Mouse (Mus musculus): ENCODE data around the gene Nckap5. TPM values are rescaled to one million over a fixed set of nuclear protein-coding genes. Genes with fewer than 3 reads are reported as not detected.

Gene Nckap5
- total RNA-seq, 2 experiments from 2014 or later: 8.3 to 11.3 TPM

GRCm38 (mm10) chr1:126470883-126471282 lies 359.7 kb downstream of the Nckap5 start:
- DNase-seq: no peak

GRCm38 (mm10) chr1:126469818-126470544 lies 360.6 kb downstream of the Nckap5 start:
- no peak for DNase-seq

GRCm38 (mm10) chr1:126461527-126462354 lies 368.9 kb downstream of the Nckap5 start:
- no peak for DNase-seq

GRCm38 (mm10) chr1:126457739-126458138 lies 372.9 kb downstream of the Nckap5 start:
- DNase-seq: no peak

- DNase-seq: peak in 1 of 2 experiments; percentile 11
Measured at GRCm38 (mm10) chr1:126454504-126455173, 376.0 kb downstream of the Nckap5 start.

- DNase-seq: no peak
Measured at GRCm38 (mm10) chr1:126451472-126451871, 379.1 kb downstream of the Nckap5 start.

GRCm38 (mm10) chr1:126449424-126449823 lies 381.2 kb downstream of the Nckap5 start:
- no peak for DNase-seq

GRCm38 (mm10) chr1:126443890-126444289 lies 386.7 kb downstream of the Nckap5 start:
- no peak for DNase-seq

GRCm38 (mm10) chr1:126442723-126443122 lies 387.9 kb downstream of the Nckap5 start:
- no peak for DNase-seq

GRCm38 (mm10) chr1:126438000-126438572 lies 392.5 kb downstream of the Nckap5 start:
- no peak for DNase-seq

- no peak for DNase-seq
Measured at GRCm38 (mm10) chr1:126436937-126437667, 393.5 kb downstream of the Nckap5 start.

GRCm38 (mm10) chr1:126432285-126432684 lies 398.3 kb downstream of the Nckap5 start:
- DNase-seq: no peak

- peak; percentile 53 to 66 for DNase-seq
Measured at GRCm38 (mm10) chr1:126431594-126431993, 399.0 kb downstream of the Nckap5 start.

GRCm38 (mm10) chr1:126411426-126411825 lies 419.2 kb downstream of the Nckap5 start:
- DNase-seq: no peak

- peak in 1 of 2 experiments; percentile 29 for DNase-seq
Measured at GRCm38 (mm10) chr1:126407886-126408285, 422.7 kb downstream of the Nckap5 start.

GRCm38 (mm10) chr1:126405543-126405942 lies 425.1 kb downstream of the Nckap5 start:
- DNase-seq: no peak

GRCm38 (mm10) chr1:126403970-126404369 lies 426.6 kb downstream of the Nckap5 start:
- no peak for DNase-seq

- no peak for DNase-seq
Measured at GRCm38 (mm10) chr1:126391204-126391603, 439.4 kb downstream of the Nckap5 start.

- peak in 1 of 2 experiments; percentile 15 for DNase-seq
Measured at GRCm38 (mm10) chr1:126377339-126377980, 453.1 kb downstream of the Nckap5 start.

GRCm38 (mm10) chr1:126366736-126367135 lies 463.9 kb downstream of the Nckap5 start:
- no peak for DNase-seq

- DNase-seq: no peak
Measured at GRCm38 (mm10) chr1:126364556-126364955, 466.0 kb downstream of the Nckap5 start.

All from layer of hippocampus, postnatal 36 days (tissue).